Mouse (Mus musculus): ENCODE results near the gene Clcf1.
A peak's percentile ranks its signal among the peaks of the same experiment; 100 is the strongest.

Gene Clcf1

DNA sequence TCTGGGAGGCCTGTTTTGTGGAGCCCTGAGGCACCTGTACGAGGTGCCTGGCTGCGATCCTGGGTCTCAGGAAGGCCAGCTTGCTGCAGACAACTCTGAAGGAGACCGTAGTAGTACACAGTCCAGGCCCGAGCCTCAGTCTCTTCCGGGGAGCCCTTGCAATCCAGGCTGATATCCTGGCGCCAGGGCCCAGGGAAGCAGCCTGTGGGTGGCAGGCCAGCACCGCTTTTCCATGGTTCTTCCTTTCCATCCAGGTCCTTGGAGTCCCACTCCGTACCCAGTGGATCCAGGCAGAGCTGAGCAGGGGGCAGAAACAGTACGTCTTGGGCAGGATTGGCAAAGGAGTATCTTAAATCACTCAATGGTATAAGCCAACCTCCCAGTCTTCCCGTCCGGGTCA lies 41.1 kb upstream of the Clcf1 start:
- Histone ChIP-seq H3K4me1 (replicated peaks; ENCODE audit: low read depth, low read length) (peaks cover 77% of the 10 kb centered on the region), H3K36me3 (ENCODE audit: insufficient read depth, low read length) (no peaks in the 10 kb centered on the region), H3K4me3 (replicated peaks; ENCODE audit: low read length) (peak overlapping the region; percentile 39), H3K9me3 (ENCODE audit: low read length) (no peaks in the 10 kb centered on the region), H3K27me3 (ENCODE audit: insufficient read depth, low read length) (peaks cover 15% of the 10 kb centered on the region; the same call in 1 of the 2 replicates)
- TF ChIP-seq POU5F1 (IDR thresholded peaks at IDR 0.05; ENCODE audit: borderline replicate concordance, low read length) (no peak), CTCF (conservative IDR thresholded peaks at IDR 0.05; ENCODE audit: low read length) (no peak), NANOG (IDR thresholded peaks at IDR 0.05; ENCODE audit: borderline replicate concordance, low read length) (no peak)

DNA sequence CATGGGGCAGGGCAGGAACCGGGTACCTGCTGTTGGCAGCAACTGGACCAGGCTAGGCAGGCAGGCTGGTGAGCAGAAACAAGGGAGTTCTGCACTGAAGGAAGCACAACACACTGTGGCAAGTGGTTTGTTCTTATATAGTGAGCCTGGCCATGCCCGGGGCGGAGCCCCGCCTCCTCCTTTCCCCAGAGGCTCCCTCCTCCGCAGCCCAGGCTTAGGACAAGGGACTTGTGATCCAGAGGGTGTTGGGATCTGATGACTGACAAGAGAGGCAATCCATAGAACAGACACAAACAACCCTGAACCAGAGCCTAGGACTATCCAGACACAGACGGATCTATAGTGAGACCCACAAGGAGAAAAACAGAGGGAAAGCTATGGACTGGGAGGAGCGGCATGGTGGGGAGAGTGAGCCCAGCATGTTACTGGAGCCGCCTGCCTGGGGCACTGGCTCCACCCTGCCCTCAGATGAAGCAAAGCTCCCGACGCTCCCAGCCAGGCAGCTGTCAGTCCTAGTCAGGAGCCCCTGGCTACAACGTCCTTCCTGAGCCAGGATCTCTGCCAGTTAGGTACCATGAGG lies 38.6 kb upstream of the Clcf1 start, which contains the start of gene Carns1:
TSS of gene Carns1 (minus strand) at position 112 of the 580 bp plus-strand sequence.
- H3K4me3 ChIP-seq (replicated peaks; ENCODE audit: low read length), result peak within 1 kb of the TSS; percentile 50
- TF ChIP-seq CTCF (conservative IDR thresholded peaks at IDR 0.05; ENCODE audit: low read length), result no peak
- TF ChIP-seq POU5F1 (IDR thresholded peaks at IDR 0.05; ENCODE audit: borderline replicate concordance, low read length), result no peak
- TF ChIP-seq NANOG (IDR thresholded peaks at IDR 0.05; ENCODE audit: borderline replicate concordance, low read length), result no peak
- H3K27me3 ChIP-seq (ENCODE audit: insufficient read depth, low read length), result peaks cover 15% of the 10 kb centered on the region; the same call in 1 of the 2 replicates
- H3K9me3 ChIP-seq (ENCODE audit: low read length), result no peaks in the 10 kb centered on the region
- no peaks in the 10 kb centered on the region for H3K36me3 ChIP-seq (ENCODE audit: insufficient read depth, low read length)
- peaks cover 59% of the 10 kb centered on the region for H3K4me1 ChIP-seq (replicated peaks; ENCODE audit: low read depth, low read length)

DNA sequence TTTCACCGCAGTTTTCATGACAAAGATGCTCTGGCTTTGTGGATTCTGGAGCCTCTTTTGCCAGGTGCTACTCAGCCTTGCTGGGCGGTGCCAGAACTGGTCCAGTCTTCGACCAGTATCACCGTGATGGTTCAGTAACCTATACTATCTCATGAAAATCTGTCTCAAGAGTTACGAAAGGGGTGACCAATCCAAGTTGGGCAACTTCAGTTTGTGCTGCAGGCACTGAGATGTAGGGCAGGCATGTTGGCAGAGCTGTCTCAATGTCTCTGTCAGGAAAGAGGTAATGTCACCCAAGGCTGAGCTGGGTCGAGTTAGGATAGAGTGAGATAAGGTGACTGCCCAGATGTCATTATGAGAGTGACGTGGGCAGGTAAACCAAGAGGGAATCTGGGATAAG lies 33.6 kb upstream of the Clcf1 start:
- TF ChIP-seq POU5F1 (IDR thresholded peaks at IDR 0.05; ENCODE audit: borderline replicate concordance, low read length) (no peak), NANOG (IDR thresholded peaks at IDR 0.05; ENCODE audit: borderline replicate concordance, low read length) (no peak), CTCF (conservative IDR thresholded peaks at IDR 0.05; ENCODE audit: low read length) (no peak)
- Histone ChIP-seq H3K36me3 (ENCODE audit: insufficient read depth, low read length) (no peaks in the 10 kb centered on the region), H3K4me3 (replicated peaks; ENCODE audit: low read length) (no peak overlapping the region), H3K27me3 (ENCODE audit: insufficient read depth, low read length) (peaks cover 9% of the 10 kb centered on the region; the same call in 1 of the 2 replicates), H3K9me3 (ENCODE audit: low read length) (no peaks in the 10 kb centered on the region), H3K4me1 (replicated peaks; ENCODE audit: low read depth, low read length) (peaks cover 52% of the 10 kb centered on the region)

DNA sequence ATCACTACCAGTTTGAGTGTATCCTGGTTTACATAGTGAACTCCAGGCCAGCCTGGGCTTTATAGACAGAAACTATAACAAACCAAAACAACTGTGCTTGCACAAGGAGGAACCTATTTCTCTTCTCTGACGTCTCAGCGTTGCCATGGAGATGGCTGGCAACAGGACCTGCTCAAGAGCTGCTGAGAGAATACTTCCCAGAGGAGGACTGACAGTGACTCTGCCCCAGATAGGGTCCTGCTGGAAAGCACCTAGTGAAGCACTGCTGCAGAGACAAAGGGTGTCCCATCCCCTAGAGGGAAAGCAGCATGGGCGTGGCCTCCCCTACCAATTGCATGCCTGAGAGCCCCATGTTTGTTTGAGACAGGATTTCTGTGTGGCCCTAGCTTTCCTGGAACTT lies 32.1 kb upstream of the Clcf1 start:
- no peak for TF ChIP-seq POU5F1 (IDR thresholded peaks at IDR 0.05; ENCODE audit: borderline replicate concordance, low read length)
- TF ChIP-seq NANOG (IDR thresholded peaks at IDR 0.05; ENCODE audit: borderline replicate concordance, low read length), result no peak
- no peak for TF ChIP-seq CTCF (conservative IDR thresholded peaks at IDR 0.05; ENCODE audit: low read length)
- no peaks in the 10 kb centered on the region for H3K36me3 ChIP-seq (ENCODE audit: insufficient read depth, low read length)

DNA sequence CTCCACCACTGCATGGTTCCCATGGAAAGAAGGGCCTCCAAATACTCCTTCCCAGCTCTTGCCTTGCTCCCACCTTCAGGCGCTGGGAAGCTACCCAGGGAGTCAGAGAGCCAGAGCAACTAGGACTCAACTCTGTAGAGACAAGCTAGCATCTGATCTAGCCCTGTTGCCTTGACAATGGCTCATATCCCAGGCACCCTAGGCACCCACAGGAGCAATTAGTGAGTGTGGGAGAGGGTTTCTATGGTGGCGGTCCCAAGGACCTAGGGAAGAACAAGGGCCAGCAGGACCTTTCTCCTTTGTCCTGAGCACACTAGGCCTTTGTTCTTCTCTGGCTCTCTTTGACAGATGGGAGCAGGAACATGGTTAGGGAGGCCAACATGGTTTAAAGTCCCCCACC lies 30.3 kb upstream of the Clcf1 start:
- Histone ChIP-seq H3K4me1 (replicated peaks; ENCODE audit: low read depth, low read length) (peaks cover 67% of the 10 kb centered on the region), H3K36me3 (ENCODE audit: insufficient read depth, low read length) (no peaks in the 10 kb centered on the region), H3K9me3 (ENCODE audit: low read length) (no peaks in the 10 kb centered on the region), H3K4me3 (replicated peaks; ENCODE audit: low read length) (no peak overlapping the region), H3K27me3 (ENCODE audit: insufficient read depth, low read length) (no peaks in the 10 kb centered on the region)
- TF ChIP-seq POU5F1 (IDR thresholded peaks at IDR 0.05; ENCODE audit: borderline replicate concordance, low read length) (no peak), CTCF (conservative IDR thresholded peaks at IDR 0.05; ENCODE audit: low read length) (no peak), NANOG (IDR thresholded peaks at IDR 0.05; ENCODE audit: borderline replicate concordance, low read length) (no peak)

More for the DNA sequence above, 32.1 kb upstream of the Clcf1 start:
- Histone ChIP-seq H3K27me3 (ENCODE audit: insufficient read depth, low read length) (peaks cover under 1% of the 10 kb centered on the region; the same call in 1 of the 2 replicates), H3K9me3 (ENCODE audit: low read length) (no peaks in the 10 kb centered on the region), H3K4me3 (replicated peaks; ENCODE audit: low read length) (no peak overlapping the region), H3K4me1 (replicated peaks; ENCODE audit: low read depth, low read length) (peaks cover 57% of the 10 kb centered on the region)

DNA sequence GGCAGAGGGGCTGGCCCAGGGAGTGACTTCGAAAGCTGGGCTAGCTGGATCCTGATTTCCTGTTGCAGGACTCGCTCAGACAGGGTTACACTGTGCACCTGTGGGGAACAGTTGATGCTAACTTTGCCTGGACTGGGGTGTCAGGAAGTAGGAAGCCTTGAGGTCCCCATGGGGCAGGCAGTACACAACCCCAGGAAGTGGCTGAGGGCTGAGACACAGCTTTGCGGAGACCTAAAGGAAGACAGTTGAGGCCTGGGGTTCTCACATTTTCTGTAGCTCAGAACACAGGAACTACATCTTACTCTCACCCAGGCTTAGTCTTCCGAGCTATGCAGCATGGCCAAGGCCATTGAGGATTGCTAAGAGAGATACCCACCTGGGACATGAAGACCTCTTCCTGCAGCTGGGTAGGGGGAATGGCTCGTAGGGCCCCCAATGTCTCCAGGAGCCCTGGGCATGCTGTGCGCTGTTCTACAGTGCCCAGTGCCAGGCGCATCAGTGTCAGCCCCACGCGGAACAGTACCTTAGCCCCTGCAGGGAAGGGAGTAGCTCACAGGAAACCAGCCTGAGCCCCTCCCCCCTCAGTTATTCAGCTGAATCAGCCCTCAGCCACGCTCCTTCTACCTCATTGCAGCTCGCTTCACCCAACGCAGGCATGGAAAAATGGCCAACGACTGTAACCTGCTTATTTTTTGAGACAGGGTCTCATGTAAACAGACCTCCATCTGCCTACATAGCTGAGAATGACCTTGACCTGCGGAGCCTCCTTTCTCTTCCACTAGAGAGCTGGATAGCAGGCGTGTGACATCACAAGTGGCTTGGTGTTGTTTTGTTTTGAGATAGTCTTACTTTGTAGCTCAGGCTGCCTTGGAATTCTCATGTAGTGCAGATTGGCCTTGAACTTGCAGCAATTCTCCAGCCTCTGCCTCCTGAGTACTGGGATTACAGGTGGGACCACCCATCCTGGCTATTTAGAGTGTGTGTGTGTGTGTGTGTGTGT lies 28.8 kb upstream of the Clcf1 start:
- TF ChIP-seq NANOG (IDR thresholded peaks at IDR 0.05; ENCODE audit: borderline replicate concordance, low read length) (no peak; the same call in 1 of the 2 replicates), CTCF (conservative IDR thresholded peaks at IDR 0.05; ENCODE audit: low read length) (no peak), POU5F1 (IDR thresholded peaks at IDR 0.05; ENCODE audit: borderline replicate concordance, low read length) (no peak)
- Histone ChIP-seq H3K27me3 (ENCODE audit: insufficient read depth, low read length) (no peaks in the 10 kb centered on the region), H3K4me3 (replicated peaks; ENCODE audit: low read length) (peak overlapping the region; percentile 62), H3K36me3 (ENCODE audit: insufficient read depth, low read length) (no peaks in the 10 kb centered on the region), H3K9me3 (ENCODE audit: low read length) (no peaks in the 10 kb centered on the region), H3K4me1 (replicated peaks; ENCODE audit: low read depth, low read length) (peaks cover 81% of the 10 kb centered on the region)

DNA sequence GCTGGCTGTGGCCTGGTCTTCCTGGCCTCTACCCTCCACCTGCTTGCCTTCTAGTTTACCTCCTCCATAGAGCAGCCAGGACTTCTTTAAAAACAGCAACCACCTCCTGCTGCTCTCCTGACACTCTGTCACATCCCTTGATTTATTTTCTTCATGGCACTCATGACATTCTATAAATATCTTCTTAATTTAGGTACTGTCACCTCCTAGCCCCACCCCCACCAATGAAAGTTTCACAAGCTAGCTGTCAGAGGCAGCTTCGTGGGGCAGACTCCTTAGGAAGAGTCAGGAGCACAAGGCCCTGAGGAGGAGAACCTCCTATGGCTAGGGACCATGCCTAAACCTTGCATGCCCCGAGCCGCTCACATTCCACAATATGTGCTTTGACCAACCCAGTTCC lies 26.7 kb upstream of the Clcf1 start:
- TF ChIP-seq CTCF (conservative IDR thresholded peaks at IDR 0.05; ENCODE audit: low read length) (no peak), NANOG (IDR thresholded peaks at IDR 0.05; ENCODE audit: borderline replicate concordance, low read length) (no peak), POU5F1 (IDR thresholded peaks at IDR 0.05; ENCODE audit: borderline replicate concordance, low read length) (no peak)
- Histone ChIP-seq H3K36me3 (ENCODE audit: insufficient read depth, low read length) (no peaks in the 10 kb centered on the region), H3K4me1 (replicated peaks; ENCODE audit: low read depth, low read length) (peaks cover 84% of the 10 kb centered on the region)

DNA sequence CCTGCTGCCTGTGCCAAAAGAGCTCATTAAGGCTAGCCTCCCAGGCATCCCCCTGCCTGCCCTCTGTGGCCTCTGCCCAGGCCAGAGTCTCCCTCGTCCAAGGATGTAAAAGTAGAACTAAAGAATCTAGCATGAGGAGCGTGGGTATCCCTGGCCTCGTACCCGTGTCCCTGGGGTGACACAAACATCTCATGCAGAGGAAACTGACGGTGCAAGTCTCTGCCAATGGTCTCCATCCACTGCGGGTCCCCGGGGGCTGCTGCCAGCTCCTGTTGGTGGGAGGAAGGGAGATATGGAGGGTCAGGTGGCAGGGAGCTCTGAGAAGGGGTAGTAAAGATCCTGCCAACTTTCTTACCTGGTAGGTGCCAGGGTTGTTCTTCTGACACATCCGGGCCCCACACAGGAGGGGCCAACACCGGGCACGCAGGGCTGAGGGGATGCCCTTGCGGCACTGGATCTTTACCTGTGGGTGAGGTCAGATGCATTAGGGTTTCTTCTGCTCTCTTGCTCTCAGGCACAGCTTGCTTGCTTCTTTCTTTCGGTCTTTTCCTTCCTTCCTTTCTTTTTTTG lies 24.9 kb upstream of the Clcf1 start:
- Histone ChIP-seq H3K4me3 (replicated peaks; ENCODE audit: low read length) (no peak overlapping the region), H3K27me3 (ENCODE audit: insufficient read depth, low read length) (no peaks in the 10 kb centered on the region), H3K36me3 (ENCODE audit: insufficient read depth, low read length) (peaks cover 14% of the 10 kb centered on the region), H3K4me1 (replicated peaks; ENCODE audit: low read depth, low read length) (peaks cover 82% of the 10 kb centered on the region), H3K9me3 (ENCODE audit: low read length) (no peaks in the 10 kb centered on the region)
- TF ChIP-seq POU5F1 (IDR thresholded peaks at IDR 0.05; ENCODE audit: borderline replicate concordance, low read length) (no peak), CTCF (conservative IDR thresholded peaks at IDR 0.05; ENCODE audit: low read length) (no peak), NANOG (IDR thresholded peaks at IDR 0.05; ENCODE audit: borderline replicate concordance, low read length) (no peak)

More for the DNA sequence above, 26.7 kb upstream of the Clcf1 start:
- Histone ChIP-seq H3K9me3 (ENCODE audit: low read length) (no peaks in the 10 kb centered on the region), H3K4me3 (replicated peaks; ENCODE audit: low read length) (no peak overlapping the region), H3K27me3 (ENCODE audit: insufficient read depth, low read length) (no peaks in the 10 kb centered on the region)
